Mouse (Mus musculus) CH12.LX (cell line): Measurements from ENCODE around the gene Suclg2. TPM values are rescaled to one million over a fixed set of nuclear protein-coding genes. Genes with fewer than 3 reads are reported as not detected.

Experiments
- DNase-seq: peaks from one replicate; pipeline ENCODE4 v3.0.0-alpha.2; 2013; ENCODE audit errors: extremely low read depth
- H3K27ac ChIP-seq: 2 replicates; pipeline ENCODE4 v1.5.1; 2012; ENCODE audit warnings: low read depth, mild to moderate bottlenecking, control low read depth, moderate library complexity; ENCODE audit not compliant: insufficient read depth
- H3K27me3 ChIP-seq: replicated peaks from 2 replicates; pipeline ENCODE3; 2012; ENCODE audit warnings: inconsistent platforms
- H3K36me3 ChIP-seq, 2 experiments: replicated peaks in 1 of 2; 2 replicates each; pipeline versions ENCODE3 to v1.6.1; 2012; ENCODE audit warnings: inconsistent platforms in 1 of 2, low read length in 1 of 2, mild to moderate bottlenecking in 1 of 2, mixed read lengths in 1 of 2, moderate library complexity in 1 of 2; ENCODE audit not compliant: control insufficient read depth in 1 of 2, insufficient read depth in 1 of 2
- H3K4me1 ChIP-seq, 2 experiments: 2 replicates each; pipeline ENCODE4 v1.6.1; 2012; ENCODE audit warnings: inconsistent platforms in 1 of 2, moderate library complexity in 1 of 2; ENCODE audit not compliant: insufficient read depth in 2 of 2, control insufficient read depth in 1 of 2
- H3K4me2 ChIP-seq: 2 replicates; pipeline ENCODE4 v1.6.1; 2012; ENCODE audit warnings: low read depth, mild to moderate bottlenecking, control low read depth; ENCODE audit not compliant: poor library complexity, insufficient read depth, severe bottlenecking
- H3K4me3 ChIP-seq, 3 experiments: fragments of 150-350 bp in 1 of 3; sonication (generic) in 1 of 3; replicated peaks in 1 of 3; 2 replicates each; pipeline versions ENCODE3 to v1.5.1; 2011 to 2012; ENCODE audit warnings: low read depth in 2 of 3, low read length in 2 of 3, mild to moderate bottlenecking in 2 of 3, moderate library complexity in 2 of 3, control low read depth in 1 of 3, improper control_type of control experiment in 1 of 3, inconsistent platforms in 1 of 3, mixed read lengths in 1 of 3; ENCODE audit not compliant: poor library complexity in 1 of 3
- H3K79me2 ChIP-seq: replicated peaks from 2 replicates; pipeline ENCODE4 v1.6.1; 2012; ENCODE audit warnings: mild to moderate bottlenecking, moderate library complexity; ENCODE audit not compliant: control insufficient read depth, poor library complexity, insufficient read depth, severe bottlenecking; ENCODE audit errors: extremely low read depth
- H3K9ac ChIP-seq: 2 replicates; pipeline ENCODE4 v1.6.1; 2012; ENCODE audit warnings: low read depth, mild to moderate bottlenecking, control low read depth, moderate library complexity; ENCODE audit not compliant: insufficient read depth
- H3K9me3 ChIP-seq: replicated peaks from 2 replicates; pipeline ENCODE3; 2012; ENCODE audit warnings: low read length, inconsistent platforms, mixed read lengths
- ELF1 ChIP-seq: IDR thresholded peaks from 2 replicates; pipeline ENCODE4 v1.6.1; 2014; ENCODE audit warnings: low read depth, mild to moderate bottlenecking, inconsistent platforms, low read length, improper control_type of control experiment
- EP300 ChIP-seq: IDR thresholded peaks from 2 replicates; pipeline ENCODE4 v1.6.1; 2011; ENCODE audit warnings: low read length, improper control_type of control experiment
- GABPA ChIP-seq: IDR thresholded peaks from 2 replicates; pipeline ENCODE4 v1.6.1; 2012; ENCODE audit warnings: low read depth, low read length, improper control_type of control experiment, inconsistent platforms; ENCODE audit not compliant: insufficient replicate concordance
- IRF4 ChIP-seq: IDR thresholded peaks from 2 replicates; pipeline ENCODE4 v1.6.1; 2014; ENCODE audit warnings: low read depth, mild to moderate bottlenecking, inconsistent platforms, low read length, improper control_type of control experiment
- JUND ChIP-seq: conservative IDR thresholded peaks from 2 replicates; pipeline ENCODE4 v1.6.1; 2011; ENCODE audit warnings: low read depth, low read length, improper control_type of control experiment
- MAX ChIP-seq: IDR thresholded peaks from 2 replicates; pipeline ENCODE4 v1.6.1; 2011; ENCODE audit warnings: low read length, improper control_type of control experiment
- MXI1 ChIP-seq: IDR thresholded peaks from 2 replicates; pipeline ENCODE4 v1.6.1; 2011; ENCODE audit warnings: mild to moderate bottlenecking, low read depth, low read length, improper control_type of control experiment
- PAX5 ChIP-seq: IDR thresholded peaks from 2 replicates; pipeline ENCODE4 v1.6.1; 2012; ENCODE audit warnings: low read length, inconsistent platforms, mixed read lengths
- POLR2AphosphoS2 ChIP-seq: IDR thresholded peaks from 2 replicates; pipeline ENCODE4 v1.6.1; 2011; ENCODE audit warnings: low read depth, low read length, improper control_type of control experiment
- SIN3A ChIP-seq: IDR thresholded peaks from 2 replicates; pipeline ENCODE4 v1.6.1; 2012; ENCODE audit warnings: low read length, improper control_type of control experiment, inconsistent platforms
- SMC3 ChIP-seq: IDR thresholded peaks from 2 replicates; pipeline ENCODE4 v1.6.1; 2011; ENCODE audit warnings: low read depth, low read length, improper control_type of control experiment
- UBTF ChIP-seq: IDR thresholded peaks from 2 replicates; pipeline ENCODE4 v1.6.1; 2012; ENCODE audit warnings: low read depth, mild to moderate bottlenecking, inconsistent platforms, low read length, improper control_type of control experiment, moderate library complexity
- USF1 ChIP-seq: IDR thresholded peaks from 2 replicates; pipeline ENCODE4 v1.6.1; 2014; ENCODE audit warnings: low read depth, mild to moderate bottlenecking, inconsistent platforms, low read length, improper control_type of control experiment
- ZC3H11A ChIP-seq: IDR thresholded peaks from 2 replicates; pipeline ENCODE4 v1.6.1; 2012; ENCODE audit warnings: low read depth, mild to moderate bottlenecking, inconsistent platforms, low read length, improper control_type of control experiment
- ZKSCAN1 ChIP-seq: IDR thresholded peaks from 2 replicates; pipeline ENCODE4 v1.6.1; 2012; ENCODE audit warnings: low read depth, inconsistent platforms, low read length, improper control_type of control experiment, borderline replicate concordance
- ZMIZ1 ChIP-seq: IDR thresholded peaks from 2 replicates; pipeline ENCODE4 v1.6.1; 2012; ENCODE audit warnings: low read depth, mild to moderate bottlenecking, inconsistent platforms, low read length, improper control_type of control experiment
- ZNF384 ChIP-seq: IDR thresholded peaks from 2 replicates; pipeline ENCODE4 v1.6.1; 2012; ENCODE audit warnings: low read depth, low read length, improper control_type of control experiment, inconsistent platforms
- dilution Hi-C: fragments of 300-500 bp; cut with MboI; formaldehyde crosslinking; loops from 2 replicates; pipeline ENCODE4 v1.14.3; 2020; ENCODE audit warnings: low sequenced_read_pairs; ENCODE audit not compliant: extremely low pct_unique_long_range_greater_than_20kb, extremely low pct_ligation_motif_present
- in situ Hi-C: fragments of 300-500 bp; cut with MboI; formaldehyde crosslinking; loops from 3 replicates; pipeline ENCODE4 v1.14.3; 2019; ENCODE audit warnings: low sequenced_read_pairs, low pct_ligation_motif_present, low pct_unique_long_range_greater_than_20kb, mixed read lengths
- polyA plus RNA-seq: library from polyadenylated mRNA; unstranded; fragments of >175 nt; gene quantifications from 2 replicates; pipeline ENCODE4 v1.2.1, GENCODE M21; 2012; ENCODE audit warnings: low read depth; ENCODE audit not compliant: insufficient read length
- total RNA-seq, 2 experiments: library from RNA; depleted of rRNA; stranded (reverse); fragments of 300-350 nt in 1 of 2; fragments of >200 nt in 1 of 2; gene quantifications; 2 replicates each; pipeline ENCODE4 v1.2.3; 2012 to 2014

Gene Suclg2
- total and polyA plus RNA-seq, 3 experiments, result 46.5 to 86.2 (median 48.3) TPM

DNA sequence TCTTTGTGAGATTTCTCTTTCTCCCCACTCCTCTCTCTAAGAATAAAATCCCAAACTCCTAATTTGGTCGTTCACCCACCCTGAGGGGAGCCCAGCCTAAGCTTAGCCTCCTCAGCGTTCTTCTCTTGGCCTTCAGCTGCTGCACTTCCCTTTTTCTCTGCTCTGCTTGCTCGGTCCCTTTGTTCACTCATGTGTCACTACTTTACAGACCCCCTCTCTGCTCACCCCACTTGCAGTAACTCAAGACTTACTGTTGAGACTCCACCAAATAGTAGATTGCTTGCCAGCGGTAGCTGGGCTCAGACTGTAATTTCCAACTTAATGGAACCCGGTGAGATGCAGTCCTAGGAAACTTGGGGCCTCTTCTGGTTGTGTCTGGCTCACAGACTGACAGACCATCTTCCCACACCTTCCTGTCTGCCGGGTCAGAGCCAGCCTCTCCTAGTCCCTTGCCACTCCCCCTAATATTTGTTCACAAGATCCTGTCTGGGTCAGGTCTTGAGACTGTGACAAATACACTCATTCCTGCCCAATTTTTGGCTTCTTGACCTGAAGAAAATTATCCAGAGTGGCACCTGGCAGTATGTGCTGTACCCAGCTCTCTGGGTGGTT, 166.2 kb downstream of the Suclg2 start:
- in situ Hi-C loops, result no loop called here
- H3K4me1 ChIP-seq, result peaks cover 0 to 67% of the 10 kb centered on the region in 2 experiments; a peak in 2 of 4 replicates

GRCm38 (mm10) chr6:95551000-95551399, 167.6 kb downstream of the Suclg2 start:
- Histone ChIP-seq H3K4me2 (no peak overlapping the region), H3K36me3 (peaks cover 2 to 39% of the 10 kb centered on the region in 2 experiments), H3K9me3 (no peaks in the 10 kb centered on the region), H3K27ac (no peak overlapping the region), H3K9ac (no peak overlapping the region), H3K79me2 (no peaks in the 10 kb centered on the region), H3K4me3 (no peak overlapping the region), H3K27me3 (no peaks in the 10 kb centered on the region), H3K4me1 (peaks cover 0 to 64% of the 10 kb centered on the region in 2 experiments; a peak in 2 of 4 replicates)
- no peak for TF ChIP-seq ELF1
- no peak for TF ChIP-seq IRF4
- no peak for TF ChIP-seq ZMIZ1
- TF ChIP-seq SIN3A, result no peak
- no peak for TF ChIP-seq PAX5
- TF ChIP-seq ZKSCAN1, result no peak
- no peak for TF ChIP-seq MAX
- TF ChIP-seq USF1, result no peak
- no peak for TF ChIP-seq GABPA
- no peak for TF ChIP-seq SMC3
- TF ChIP-seq ZC3H11A, result no peak
- no peak for TF ChIP-seq EP300
- TF ChIP-seq ZNF384, result no peak
- no peak for TF ChIP-seq POLR2AphosphoS2
- no peak for TF ChIP-seq UBTF
- dilution Hi-C loops, result no loop called here
- in situ Hi-C loops, result no loop called here
- DNase-seq, result no peak

More for the DNA sequence above, 166.2 kb downstream of the Suclg2 start:
- dilution Hi-C loops, result no loop called here
- no peaks in the 10 kb centered on the region for H3K27me3 ChIP-seq
- H3K36me3 ChIP-seq, result peaks cover 2 to 34% of the 10 kb centered on the region in 2 experiments
- H3K4me2 ChIP-seq, result no peak overlapping the region; the same call in 1 of the 2 replicates
- H3K27ac ChIP-seq, result no peak overlapping the region
- H3K9me3 ChIP-seq, result no peaks in the 10 kb centered on the region
- peak; percentile 50 for DNase-seq
- H3K4me3 ChIP-seq, result no peak overlapping the region
- H3K9ac ChIP-seq, result no peak overlapping the region; the same call in 1 of the 2 replicates
- TF ChIP-seq MXI1 (no peak), JUND (no peak), EP300 (peak; percentile 27; the same call in 1 of the 2 replicates)
- no peaks in the 10 kb centered on the region for H3K79me2 ChIP-seq
